In the genomic region with DNA sequence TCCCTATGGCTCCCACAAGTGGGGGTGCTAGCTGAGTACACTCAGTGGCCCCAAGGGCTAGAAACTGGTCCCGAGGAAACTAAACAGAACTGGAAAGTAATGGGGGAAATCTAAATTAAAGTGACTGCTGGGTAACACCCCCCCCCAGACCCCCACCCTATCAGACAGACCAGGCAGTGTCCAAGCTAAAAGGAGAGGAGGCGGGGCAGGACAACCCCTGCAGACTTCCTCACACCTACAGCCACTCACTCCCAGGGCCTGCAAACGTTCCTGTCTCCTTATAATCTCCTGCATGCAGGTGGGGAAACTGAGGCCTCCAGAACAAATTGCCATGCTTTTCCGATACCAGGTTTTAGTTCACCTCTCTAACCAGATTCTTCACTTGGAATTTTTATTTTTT, we compare ENCODE assay signal across 8 mouse cellular contexts. TPM values are rescaled to one million over a fixed set of nuclear protein-coding genes. Genes with fewer than 3 reads are reported as not detected.
DNase-seq lines count a peak whose midpoint lies in the region; ATAC-seq and TF ChIP-seq lines count a peak whose summit lies in the region.

No protein-coding gene starts in this region.

- H3K9ac ChIP-seq in heart, embryonic 11.5 days (ENCODE audit: low read depth, low read length), result peak overlapping the region; percentile 94
- H3K9ac ChIP-seq in heart, postnatal 0 days (replicated peaks; ENCODE audit: low read depth, low read length), result peak overlapping the region; percentile 82

- 9% methylated on average over 4 of the region's 4 CpGs for WGBS in heart, embryonic 11.5 days (ENCODE audit: insufficient replicate concordance)
- WGBS in heart, postnatal 0 days, result 23% methylated on average over 4 of the region's 4 CpGs
- WGBS in midbrain, embryonic 10.5 days, result 15% methylated on average over 4 of the region's 4 CpGs

- ATAC-seq in heart, embryonic 11.5 days (replicated peaks; ENCODE audit: insufficient number of reproducible peaks, low FRiP score, low TSS enrichment), result no peak
- no peak for ATAC-seq in G1E (ENCODE audit: extremely low read depth, insufficient number of reproducible peaks, low FRiP score, poor library complexity, severe bottlenecking)
- no peak for ATAC-seq in heart, postnatal 0 days (ENCODE audit: insufficient read depth, low read depth)

- no peak for DNase-seq in heart, adult 8-10 months (ENCODE audit: low spot score)
- DNase-seq in G1E (ENCODE audit: low spot score), result no peak
- DNase-seq in heart, postnatal 0 days (ENCODE audit: low spot score), result no peak
- no peak for DNase-seq in midbrain, embryonic 10.5 days (ENCODE audit: low spot score)
- DNase-seq in thymus, postnatal 0 days (ENCODE audit: low spot score), result no peak
- no peak for DNase-seq in right cerebral cortex, postnatal 14 days
- no peak for DNase-seq in testis, postnatal 14 days (ENCODE audit: low spot score)

- TF ChIP-seq EP300 in heart, postnatal 0 days (IDR thresholded peaks at IDR 0.05; ENCODE audit: low read depth), result no peak

- no peak for TF ChIP-seq CTCF in G1E (IDR thresholded peaks at IDR 0.05; ENCODE audit: low read depth, low read length)
- TF ChIP-seq CTCF in heart, postnatal 0 days (IDR thresholded peaks at IDR 0.05; ENCODE audit: low read depth), result no peak

- H3K36me3 ChIP-seq in heart, embryonic 11.5 days (ENCODE audit: control insufficient read depth, insufficient read depth, low read length), result no peaks in the 10 kb centered on the region
- H3K36me3 ChIP-seq in G1E (replicated peaks), result peaks cover 15% of the 10 kb centered on the region
- no peaks in the 10 kb centered on the region for H3K36me3 ChIP-seq in heart, postnatal 0 days (replicated peaks; ENCODE audit: control insufficient read depth, insufficient read depth, low read length)
- no peaks in the 10 kb centered on the region for H3K36me3 ChIP-seq in midbrain, embryonic 10.5 days

- peak overlapping the region; percentile 93 for H3K4me3 ChIP-seq in heart, embryonic 11.5 days (ENCODE audit: low read depth, low read length)
- H3K4me3 ChIP-seq in G1E (ENCODE audit: low read depth, low read length), result peak overlapping the region; percentile 96
- H3K4me3 ChIP-seq in heart, postnatal 0 days (ENCODE audit: low read depth, low read length), result peak overlapping the region; percentile 84
- peak overlapping the region; percentile 95 for H3K4me3 ChIP-seq in midbrain, embryonic 10.5 days

- H3K9me3 ChIP-seq in heart, embryonic 11.5 days (replicated peaks; ENCODE audit: control insufficient read depth, low read length), result no peaks in the 10 kb centered on the region
- no peaks in the 10 kb centered on the region for H3K9me3 ChIP-seq in G1E (replicated peaks)
- H3K9me3 ChIP-seq in heart, postnatal 0 days (replicated peaks; ENCODE audit: control insufficient read depth, low read length), result no peaks in the 10 kb centered on the region
- H3K9me3 ChIP-seq in midbrain, embryonic 10.5 days (replicated peaks), result no peaks in the 10 kb centered on the region

- H3K4me2 ChIP-seq in heart, embryonic 11.5 days, result peak overlapping the region; percentile 88
- H3K4me2 ChIP-seq in heart, postnatal 0 days (ENCODE audit: low read depth, low read length), result peak overlapping the region; percentile 94

- peaks cover 29% of the 10 kb centered on the region for H3K4me1 ChIP-seq in heart, embryonic 11.5 days (ENCODE audit: control insufficient read depth, insufficient read depth, low read length)
- peaks cover 64% of the 10 kb centered on the region for H3K4me1 ChIP-seq in G1E (ENCODE audit: insufficient read depth, low read depth, low read length)
- peaks cover 37% of the 10 kb centered on the region for H3K4me1 ChIP-seq in heart, postnatal 0 days (ENCODE audit: control insufficient read depth, insufficient read depth)
- peaks cover 34% of the 10 kb centered on the region for H3K4me1 ChIP-seq in midbrain, embryonic 10.5 days

- no peaks in the 10 kb centered on the region for H3K27me3 ChIP-seq in heart, embryonic 11.5 days (ENCODE audit: control insufficient read depth, insufficient read depth, low read length)
- 0 out of 2 replicates have a peak, but pooled peaks cover 2% of the 10 kb centered on the region for H3K27me3 ChIP-seq in G1E (ENCODE audit: insufficient read depth, low read length)
- H3K27me3 ChIP-seq in heart, postnatal 0 days (ENCODE audit: control insufficient read depth, insufficient read depth, low read length), result no peaks in the 10 kb centered on the region
- H3K27me3 ChIP-seq in midbrain, embryonic 10.5 days (ENCODE audit: low read depth, poor library complexity, severe bottlenecking), result peaks cover 4% of the 10 kb centered on the region; the same call in 1 of the 2 replicates

- peak overlapping the region; percentile 93; the same call in 1 of the 2 replicates for H3K27ac ChIP-seq in heart, embryonic 11.5 days (ENCODE audit: low read depth, low read length)
- H3K27ac ChIP-seq in heart, postnatal 0 days (ENCODE audit: low read depth), result peak overlapping the region; percentile 97; the same call in 1 of the 2 replicates
- H3K27ac ChIP-seq in midbrain, embryonic 10.5 days (replicated peaks), result peak overlapping the region; percentile 99

RNA-seq across cellular contexts. Expression of a gene that starts 0.9 kb away (rescaled TPM):
- 36.8 and 41.5 TPM in 2 replicates for polyA plus RNA-seq in heart, embryonic 11.5 days (2014; fragmentation: Nextera tagmentation; extraction: Ambion mirVana)
- total RNA-seq in heart, adult 8-10 months (2022), result 10 to 100 TPM; 32.2 to 40.1 (median 34.8) TPM
- total RNA-seq in G1E (2014; fragmentation: Nextera tagmentation), result 22.5 and 37.9 TPM in 2 replicates
- total RNA-seq in G1E (2017), result 15.6 and 16.3 TPM in 2 replicates
- polyA plus RNA-seq in G1E (2012), result 1.4 and 1.7 TPM in 2 replicates
- total RNA-seq in heart, postnatal 0 days (2014; rRNA removed; ENCODE audit: low replicate concordance), result 47.3 and 54.5 TPM in 2 replicates
- polyA plus RNA-seq in heart, postnatal 0 days (2015; fragmentation: Nextera tagmentation; extraction: Ambion mirVana), result 22.9 and 27.2 TPM in 2 replicates
- polyA plus RNA-seq in midbrain, embryonic 10.5 days (2016; fragmentation: Nextera tagmentation; extraction: Ambion mirVana), result 29.7 and 30.1 TPM in 2 replicates
- polyA plus RNA-seq in thymus, postnatal 0 days (2015; fragmentation: Nextera tagmentation; extraction: Ambion mirVana), result 3.9 and 4.5 TPM in 2 replicates
